In genomic region chr16:40639621-40640371, GRCm38 (mm10) we compare ENCODE assay signal across 11 mouse cellular contexts.
DNase-seq lines count a peak whose midpoint lies in the region; ATAC-seq and TF ChIP-seq lines count a peak whose summit lies in the region.
"Had no signal": no experiment of that assay in that cellular context is flagged by ENCODE, and none has a peak within 500 bp of the region (broad histone marks: within the 10 kb centered on the region; RNA-seq: fewer than 3 reads in every experiment).

No protein-coding gene starts in this region.

- no peak overlapping the region for H3K9ac ChIP-seq in liver, postnatal 0 days (replicated peaks)
- no peak overlapping the region for H3K9ac ChIP-seq in liver, embryonic 11.5 days (ENCODE audit: low read depth, low read length)
- no peak overlapping the region for H3K9ac ChIP-seq in embryonic facial prominence, embryonic 15.5 days
- no peak overlapping the region for H3K9ac ChIP-seq in hindbrain, embryonic 16.5 days (ENCODE audit: low read depth, low read length)
- no peak overlapping the region for H3K9ac ChIP-seq in neural tube, embryonic 15.5 days (replicated peaks)
- H3K9ac ChIP-seq: heart, embryonic 13.5 days; limb, embryonic 15.5 days had no signal

- no peak overlapping the region for H3K4me2 ChIP-seq in liver, postnatal 0 days (ENCODE audit: low read depth, low read length)
- H3K4me2 ChIP-seq in liver, embryonic 11.5 days: no peak overlapping the region
- H3K4me2 ChIP-seq in embryonic facial prominence, embryonic 15.5 days (replicated peaks): no peak overlapping the region
- H3K4me2 ChIP-seq in hindbrain, embryonic 16.5 days (ENCODE audit: low read length): no peak overlapping the region
- H3K4me2 ChIP-seq in neural tube, embryonic 15.5 days: no peak overlapping the region
- H3K4me2 ChIP-seq: heart, embryonic 13.5 days; limb, embryonic 15.5 days had no signal

- H3K27ac ChIP-seq in liver, postnatal 0 days (ENCODE audit: low read depth): no peak overlapping the region
- H3K27ac ChIP-seq in liver, embryonic 11.5 days (ENCODE audit: low read depth, low read length): no peak overlapping the region
- H3K27ac ChIP-seq in embryonic facial prominence, embryonic 15.5 days (replicated peaks): no peak overlapping the region
- no peak overlapping the region for H3K27ac ChIP-seq in hindbrain, embryonic 16.5 days (ENCODE audit: low read depth, low read length)
- H3K27ac ChIP-seq in neural tube, embryonic 15.5 days (replicated peaks): no peak overlapping the region
- H3K27ac ChIP-seq: heart, embryonic 13.5 days; limb, embryonic 15.5 days had no signal

- no peaks in the 10 kb centered on the region for H3K4me1 ChIP-seq in liver, postnatal 0 days (ENCODE audit: insufficient read depth)
- no peaks in the 10 kb centered on the region for H3K4me1 ChIP-seq in liver, embryonic 11.5 days (replicated peaks; ENCODE audit: control insufficient read depth, insufficient read depth, low read length)
- no peaks in the 10 kb centered on the region for H3K4me1 ChIP-seq in embryonic facial prominence, embryonic 15.5 days
- no peaks in the 10 kb centered on the region for H3K4me1 ChIP-seq in hindbrain, embryonic 16.5 days (ENCODE audit: control insufficient read depth, insufficient read depth, low read depth, low read length)
- H3K4me1 ChIP-seq in neural tube, embryonic 15.5 days: no peaks in the 10 kb centered on the region
- H3K4me1 ChIP-seq: heart, embryonic 13.5 days; limb, embryonic 15.5 days had no signal

- no peak for ATAC-seq in liver, postnatal 0 days
- no peak for ATAC-seq in liver, embryonic 11.5 days (replicated peaks; ENCODE audit: low FRiP score)
- peak; percentile 57; the same call in 1 of the 2 replicates for ATAC-seq in embryonic facial prominence, embryonic 15.5 days (ENCODE audit: insufficient number of reproducible peaks, low FRiP score, low TSS enrichment, low read depth)
- ATAC-seq in hindbrain, embryonic 16.5 days: peak; percentile 76
- ATAC-seq in neural tube, embryonic 15.5 days (ENCODE audit: low FRiP score): peak; percentile 84

- no peak for DNase-seq in liver, postnatal 0 days
- no peak for DNase-seq in liver, embryonic 11.5 days (ENCODE audit: low spot score)
- DNase-seq in gastrocnemius, postnatal 36 days: no peak
- DNase-seq in kidney, adult 11 months: no peak
- DNase-seq in adrenal gland, postnatal 4 days (ENCODE audit: low spot score in 2 of 2): no peak
- DNase-seq: kidney, postnatal 36 days had no signal

- no peak for TF ChIP-seq EP300 in liver, postnatal 0 days (IDR thresholded peaks at IDR 0.05; ENCODE audit: low read depth)

- 81% methylated on average over 3 of the region's 3 CpGs for WGBS in liver, postnatal 0 days (ENCODE audit: insufficient replicate concordance)
- WGBS in liver, embryonic 11.5 days: 71% methylated on average over 3 of the region's 3 CpGs
- 76% methylated on average over 3 of the region's 3 CpGs for WGBS in embryonic facial prominence, embryonic 15.5 days
- 66% methylated on average over 3 of the region's 3 CpGs for WGBS in hindbrain, embryonic 16.5 days
- 46% methylated on average over 3 of the region's 3 CpGs for WGBS in neural tube, embryonic 15.5 days

- no peaks in the 10 kb centered on the region for H3K27me3 ChIP-seq in liver, postnatal 0 days (ENCODE audit: insufficient read depth, low read length)
- H3K27me3 ChIP-seq in liver, embryonic 11.5 days (replicated peaks; ENCODE audit: control insufficient read depth, insufficient read depth, low read length): no peaks in the 10 kb centered on the region
- H3K27me3 ChIP-seq in embryonic facial prominence, embryonic 15.5 days: no peaks in the 10 kb centered on the region
- no peaks in the 10 kb centered on the region for H3K27me3 ChIP-seq in hindbrain, embryonic 16.5 days (replicated peaks; ENCODE audit: control insufficient read depth, insufficient read depth, low read length)
- H3K27me3 ChIP-seq in neural tube, embryonic 15.5 days (replicated peaks): no peaks in the 10 kb centered on the region
- H3K27me3 ChIP-seq: heart, embryonic 13.5 days; limb, embryonic 15.5 days had no signal

- H3K36me3 ChIP-seq in liver, postnatal 0 days (replicated peaks; ENCODE audit: insufficient read depth, low read length): no peaks in the 10 kb centered on the region
- no peaks in the 10 kb centered on the region for H3K36me3 ChIP-seq in liver, embryonic 11.5 days (ENCODE audit: control insufficient read depth, insufficient read depth, low read length)
- no peaks in the 10 kb centered on the region for H3K36me3 ChIP-seq in embryonic facial prominence, embryonic 15.5 days
- H3K36me3 ChIP-seq in hindbrain, embryonic 16.5 days (ENCODE audit: control insufficient read depth, insufficient read depth, low read length): no peaks in the 10 kb centered on the region
- H3K36me3 ChIP-seq in neural tube, embryonic 15.5 days: no peaks in the 10 kb centered on the region
- H3K36me3 ChIP-seq: heart, embryonic 13.5 days; limb, embryonic 15.5 days had no signal

- no peaks in the 10 kb centered on the region for H3K9me3 ChIP-seq in liver, postnatal 0 days (ENCODE audit: low read length)
- no peaks in the 10 kb centered on the region for H3K9me3 ChIP-seq in liver, embryonic 11.5 days (ENCODE audit: control insufficient read depth, low read length)
- no peaks in the 10 kb centered on the region for H3K9me3 ChIP-seq in embryonic facial prominence, embryonic 15.5 days (replicated peaks)
- H3K9me3 ChIP-seq in hindbrain, embryonic 16.5 days (ENCODE audit: control insufficient read depth, low read length): no peaks in the 10 kb centered on the region
- no peaks in the 10 kb centered on the region for H3K9me3 ChIP-seq in neural tube, embryonic 15.5 days (replicated peaks)
- H3K9me3 ChIP-seq: heart, embryonic 13.5 days; limb, embryonic 15.5 days had no signal

- TF ChIP-seq CTCF in liver, postnatal 0 days (IDR thresholded peaks at IDR 0.05; ENCODE audit: low read depth): 0 out of 2 replicates have a peak, but pooled peaks have one; percentile 5

- intact Hi-C loops in gastrocnemius, postnatal 36 days (cut with DNase I): no loop called here

- H3K4me3 ChIP-seq in liver, postnatal 0 days (ENCODE audit: low read depth, low read length): no peak overlapping the region
- H3K4me3 ChIP-seq in liver, embryonic 11.5 days (ENCODE audit: low read depth, low read length): no peak overlapping the region
- H3K4me3 ChIP-seq in embryonic facial prominence, embryonic 15.5 days (replicated peaks): no peak overlapping the region
- H3K4me3 ChIP-seq in hindbrain, embryonic 16.5 days (ENCODE audit: low read length): no peak overlapping the region
- H3K4me3 ChIP-seq in neural tube, embryonic 15.5 days (replicated peaks): no peak overlapping the region
- H3K4me3 ChIP-seq: heart, embryonic 13.5 days; limb, embryonic 15.5 days had no signal

Comparison
In these comparisons a context has a peak if more than half of its experiments do, and no peak if none do; other contexts are left out.
1. ATAC-seq: peak in embryonic facial prominence, embryonic 15.5 days (single experiment), hindbrain, embryonic 16.5 days (single experiment) and neural tube, embryonic 15.5 days (single experiment); none in liver, postnatal 0 days (single experiment) and liver, embryonic 11.5 days (single experiment).